Comparison of ENCODE assay signal across 8 mouse cellular contexts in the genomic region with DNA sequence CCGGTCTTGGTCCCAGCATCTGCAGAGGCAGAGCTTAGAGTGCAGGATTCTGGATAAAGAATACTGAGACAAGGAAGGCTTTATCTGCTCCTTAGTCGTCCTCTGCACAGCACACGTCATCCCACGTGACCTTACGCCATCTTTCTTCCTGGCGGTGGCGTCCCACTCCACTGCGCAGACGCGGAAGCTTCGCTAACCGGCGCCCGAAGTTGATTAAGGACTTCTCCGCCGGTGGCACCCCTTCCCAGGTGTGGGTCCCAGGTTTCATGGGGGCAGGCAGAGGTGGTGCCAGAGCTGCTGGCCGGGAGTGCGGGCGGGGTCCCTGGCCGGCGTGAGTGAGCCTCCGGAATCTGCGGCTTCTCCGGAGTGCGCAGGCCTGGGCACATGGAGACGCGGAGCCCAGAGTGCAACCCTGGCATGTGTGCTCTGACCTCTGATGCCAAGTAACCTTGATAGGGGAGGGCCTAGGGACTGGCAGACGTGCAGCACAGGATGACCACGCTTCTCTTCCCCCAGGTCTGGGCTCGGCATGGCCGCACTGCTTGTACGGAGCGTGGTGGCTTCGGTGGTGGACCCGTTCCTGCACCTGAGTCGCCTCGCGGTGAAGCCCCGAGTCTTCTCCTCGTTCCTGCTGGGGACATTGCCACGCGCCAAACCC. TPM values are rescaled to one million over a fixed set of nuclear protein-coding genes. Genes with fewer than 3 reads are reported as not detected.
DNase-seq lines count a peak whose midpoint lies in the region; ATAC-seq lines count a peak whose summit lies in the region.

No protein-coding gene starts in this region.

- H3K4me3 ChIP-seq in hindbrain, embryonic 11.5 days (ENCODE audit: low read depth, low read length) = peak overlapping the region; percentile 53

- H3K4me2 ChIP-seq in hindbrain, embryonic 11.5 days (replicated peaks; ENCODE audit: low read depth, low read length) = peak overlapping the region; percentile 90

- H3K27ac ChIP-seq in hindbrain, embryonic 11.5 days (ENCODE audit: low read depth, low read length) = peak overlapping the region; percentile 51; the same call in 1 of the 2 replicates

- peaks cover 5% of the 10 kb centered on the region; the same call in 1 of the 2 replicates for H3K4me1 ChIP-seq in hindbrain, embryonic 11.5 days (replicated peaks; ENCODE audit: control insufficient read depth, insufficient read depth, low read length)

- H3K9ac ChIP-seq in hindbrain, embryonic 11.5 days (ENCODE audit: low read depth, low read length) = peak overlapping the region; percentile 88

- ATAC-seq in hindbrain, embryonic 11.5 days (ENCODE audit: low FRiP score) = peak; percentile 90

- H3K36me3 ChIP-seq in hindbrain, embryonic 11.5 days (ENCODE audit: control insufficient read depth, insufficient read depth, low read length) = no peaks in the 10 kb centered on the region

- under 1% methylated on average over 42 of the region's 42 CpGs for WGBS in hindbrain, embryonic 11.5 days

- H3K27me3 ChIP-seq in hindbrain, embryonic 11.5 days (ENCODE audit: control insufficient read depth, insufficient read depth, low read length) = no peaks in the 10 kb centered on the region

- H3K9me3 ChIP-seq in hindbrain, embryonic 11.5 days (ENCODE audit: control insufficient read depth, low read length) = no peaks in the 10 kb centered on the region

- peak; percentile 84 for DNase-seq in MN1 (ENCODE audit: low spot score)
- peak; percentile 89 for DNase-seq in cerebellum, adult 9-10 months
- peak; percentile 78 to 94 for DNase-seq in frontal cortex, adult 2 months (ENCODE audit: extremely low spot score in 1 of 2, low spot score in 1 of 2)
- DNase-seq in hindbrain, embryonic 11.5 days (ENCODE audit: low spot score) = peak; percentile 92
- peak; percentile 87 to 89 for DNase-seq in layer of hippocampus, postnatal 14 days (ENCODE audit: low spot score in 2 of 2)
- peak; percentile 93 for DNase-seq in lung, postnatal 14 days
- peak; percentile 78 for DNase-seq in retina, adult 2 months (ENCODE audit: low read depth, low spot score)
- peak; percentile 87 to 88 for DNase-seq in thymus, postnatal 36 days

RNA-seq across cellular contexts. Expression of a gene that starts 2.6 kb away (rescaled TPM):
- polyA plus RNA-seq in frontal cortex, adult 2 months (2012; rRNA removed) = 288 and 323 TPM in 2 replicates
- 311 and 321 TPM in 2 replicates for polyA plus RNA-seq in hindbrain, embryonic 11.5 days (2014; fragmentation: Nextera tagmentation; extraction: Ambion mirVana)
- 100 to 1,000 TPM; 178 to 180 TPM for total RNA-seq in layer of hippocampus, postnatal 14 days (2021)

RNA-seq across cellular contexts. Expression of a gene that starts 2.7 kb away (rescaled TPM):
- 65.7 and 73.3 TPM in 2 replicates for polyA plus RNA-seq in frontal cortex, adult 2 months (2012; rRNA removed)
- 121 and 125 TPM in 2 replicates for polyA plus RNA-seq in hindbrain, embryonic 11.5 days (2014; fragmentation: Nextera tagmentation; extraction: Ambion mirVana)
- 10 to 100 TPM; 34.3 to 38.2 TPM for total RNA-seq in layer of hippocampus, postnatal 14 days (2021)

Comparison
In these comparisons a context has a peak if more than half of its experiments do, and no peak if none do; other contexts are left out.
1. Peak in every context shown above with its lines: DNase-seq, ATAC-seq, H3K4me3 ChIP-seq and H3K27ac ChIP-seq.